Mouse (Mus musculus): ENCODE measurements around the gene Slc30a7. TPM values are rescaled to one million over a fixed set of nuclear protein-coding genes. Genes with fewer than 3 reads are reported as not detected.

The Slc30a7 gene
- polyA plus RNA-seq, 2 experiments, result 34.3 to 39.8 TPM

GRCm38 (mm10) chr3:115949220-115949920 is 57.8 kb downstream of the Slc30a7 start:
- ATAC-seq (ENCODE audit: low FRiP score, low read depth), result no peak
- no peaks in the 10 kb centered on the region for H3K9me3 ChIP-seq (ENCODE audit: control insufficient read depth, low read length)
- peaks cover 68% of the 10 kb centered on the region for H3K36me3 ChIP-seq (ENCODE audit: control insufficient read depth, insufficient read depth, low read length)
- H3K9ac ChIP-seq (ENCODE audit: low read depth, low read length, severe bottlenecking), result no peak overlapping the region
- H3K4me2 ChIP-seq (replicated peaks; ENCODE audit: low read depth, low read length, severe bottlenecking), result no peak overlapping the region
- H3K4me3 ChIP-seq (replicated peaks; ENCODE audit: low read length), result no peak overlapping the region
- DNase-seq (ENCODE audit: low spot score), result no peak
- no peak overlapping the region for H3K27ac ChIP-seq (replicated peaks; ENCODE audit: low read depth, low read length)
- H3K4me1 ChIP-seq (ENCODE audit: control insufficient read depth, insufficient read depth, low read length), result no peaks in the 10 kb centered on the region
- no peak for TF ChIP-seq POLR2A (IDR thresholded peaks at IDR 0.05; ENCODE audit: borderline replicate concordance, extremely low read depth, insufficient read depth, insufficient read length)
- no peaks in the 10 kb centered on the region for H3K27me3 ChIP-seq (ENCODE audit: control insufficient read depth, insufficient read depth, low read length)
- 71% methylated on average over 3 of the region's 3 CpGs for WGBS

DNA sequence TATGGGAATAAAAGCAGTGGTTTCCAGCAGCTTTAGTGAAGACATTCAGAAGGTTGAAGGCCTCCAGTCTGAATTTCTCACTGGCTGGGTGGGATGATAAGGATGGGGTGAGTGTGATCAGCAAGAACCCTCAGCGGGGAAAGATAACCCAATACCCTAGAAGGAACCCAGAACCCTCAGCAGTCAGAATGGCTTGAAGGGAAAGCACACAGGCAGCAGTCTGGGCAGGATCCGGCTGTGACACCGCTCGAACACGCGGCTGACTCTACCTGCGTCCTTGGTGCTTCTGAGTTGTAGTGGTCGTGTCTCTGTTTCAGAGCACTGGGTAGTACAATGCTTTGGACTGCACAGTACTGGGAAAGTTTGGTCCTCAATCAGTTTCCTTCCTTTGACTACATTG is 60.9 kb downstream of the Slc30a7 start:
- ATAC-seq (ENCODE audit: low FRiP score, low read depth), result no peak
- no peaks in the 10 kb centered on the region for H3K4me1 ChIP-seq (ENCODE audit: control insufficient read depth, insufficient read depth, low read length)
- 95% methylated on average over 8 of the region's 8 CpGs for WGBS
- no peaks in the 10 kb centered on the region for H3K9me3 ChIP-seq (ENCODE audit: control insufficient read depth, low read length)
- no peak overlapping the region for H3K4me3 ChIP-seq (replicated peaks; ENCODE audit: low read length)
- H3K9ac ChIP-seq (ENCODE audit: low read depth, low read length, severe bottlenecking), result no peak overlapping the region
- H3K4me2 ChIP-seq (replicated peaks; ENCODE audit: low read depth, low read length, severe bottlenecking), result no peak overlapping the region
- peaks cover 67% of the 10 kb centered on the region for H3K36me3 ChIP-seq (ENCODE audit: control insufficient read depth, insufficient read depth, low read length)
- no peak for TF ChIP-seq POLR2A (IDR thresholded peaks at IDR 0.05; ENCODE audit: borderline replicate concordance, extremely low read depth, insufficient read depth, insufficient read length)
- H3K27ac ChIP-seq (replicated peaks; ENCODE audit: low read depth, low read length), result no peak overlapping the region
- no peak for DNase-seq (ENCODE audit: low spot score)
- H3K27me3 ChIP-seq (ENCODE audit: control insufficient read depth, insufficient read depth, low read length), result no peaks in the 10 kb centered on the region

GRCm38 (mm10) chr3:115944376-115944775 is 62.8 kb downstream of the Slc30a7 start:
- Histone ChIP-seq H3K27me3 (ENCODE audit: control insufficient read depth, insufficient read depth, low read length) (no peaks in the 10 kb centered on the region), H3K9ac (ENCODE audit: low read depth, low read length, severe bottlenecking) (no peak overlapping the region), H3K27ac (replicated peaks; ENCODE audit: low read depth, low read length) (no peak overlapping the region), H3K4me1 (ENCODE audit: control insufficient read depth, insufficient read depth, low read length) (no peaks in the 10 kb centered on the region), H3K9me3 (ENCODE audit: control insufficient read depth, low read length) (no peaks in the 10 kb centered on the region), H3K36me3 (ENCODE audit: control insufficient read depth, insufficient read depth, low read length) (peaks cover 65% of the 10 kb centered on the region), H3K4me3 (replicated peaks; ENCODE audit: low read length) (no peak overlapping the region), H3K4me2 (replicated peaks; ENCODE audit: low read depth, low read length, severe bottlenecking) (no peak overlapping the region)
- ATAC-seq (ENCODE audit: low FRiP score, low read depth), result no peak
- DNase-seq (ENCODE audit: low spot score), result no peak
- TF ChIP-seq POLR2A (IDR thresholded peaks at IDR 0.05; ENCODE audit: borderline replicate concordance, extremely low read depth, insufficient read depth, insufficient read length), result no peak
- WGBS, result 89% methylated on average over 6 of the region's 6 CpGs

DNA sequence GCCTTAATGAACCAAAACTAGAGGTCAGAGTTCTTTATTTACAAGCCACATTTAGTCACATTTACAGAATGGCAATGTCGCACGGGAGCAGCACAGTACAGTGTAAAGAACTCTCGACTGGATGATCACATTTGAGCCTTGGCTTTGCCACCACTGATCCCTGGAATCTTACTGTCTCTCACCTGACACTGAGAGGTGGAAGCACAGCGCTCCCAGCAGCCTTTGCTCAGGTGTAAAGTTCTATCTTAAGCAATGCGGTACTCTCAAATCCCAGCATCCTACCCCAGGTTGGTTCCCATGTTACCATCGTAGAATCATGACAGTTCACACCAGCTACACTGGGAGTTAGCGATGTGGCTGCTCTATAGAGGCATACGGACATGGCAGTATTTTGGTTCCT is 65.7 kb downstream of the Slc30a7 start:
- Histone ChIP-seq H3K9me3 (ENCODE audit: control insufficient read depth, low read length) (no peaks in the 10 kb centered on the region), H3K27me3 (ENCODE audit: control insufficient read depth, insufficient read depth, low read length) (no peaks in the 10 kb centered on the region), H3K4me1 (ENCODE audit: control insufficient read depth, insufficient read depth, low read length) (no peaks in the 10 kb centered on the region), H3K4me2 (replicated peaks; ENCODE audit: low read depth, low read length, severe bottlenecking) (no peak overlapping the region), H3K36me3 (ENCODE audit: control insufficient read depth, insufficient read depth, low read length) (peaks cover 51% of the 10 kb centered on the region), H3K4me3 (replicated peaks; ENCODE audit: low read length) (no peak overlapping the region), H3K9ac (ENCODE audit: low read depth, low read length, severe bottlenecking) (no peak overlapping the region), H3K27ac (replicated peaks; ENCODE audit: low read depth, low read length) (no peak overlapping the region)
- TF ChIP-seq POLR2A (IDR thresholded peaks at IDR 0.05; ENCODE audit: borderline replicate concordance, extremely low read depth, insufficient read depth, insufficient read length), result no peak
- ATAC-seq (ENCODE audit: low FRiP score, low read depth) (no peak), DNase-seq (ENCODE audit: low spot score) (no peak)
- 93% methylated on average over 8 of the region's 8 CpGs for WGBS

DNA sequence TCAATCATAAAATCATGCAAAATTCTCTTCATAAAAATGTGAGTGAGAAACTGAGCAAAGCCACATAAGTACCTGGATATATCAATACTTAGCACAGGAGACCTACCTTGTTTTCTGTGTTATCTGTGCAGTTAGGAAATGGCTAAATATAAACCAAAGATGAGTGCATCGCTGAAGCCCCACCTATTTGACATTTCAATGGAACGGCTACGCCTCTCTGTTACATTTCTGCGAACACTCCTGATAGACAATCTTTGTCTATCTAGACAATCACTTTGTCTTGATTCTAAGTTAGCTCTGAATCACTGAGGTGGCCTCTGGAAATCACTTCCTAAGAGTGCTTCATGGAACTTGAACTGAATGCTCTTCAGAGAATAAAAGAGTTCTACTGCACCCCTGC is 66.7 kb downstream of the Slc30a7 start:
- WGBS, result 95% methylated on average over 4 of the region's 4 CpGs
- TF ChIP-seq POLR2A (IDR thresholded peaks at IDR 0.05; ENCODE audit: borderline replicate concordance, extremely low read depth, insufficient read depth, insufficient read length), result no peak
- no peak overlapping the region for H3K4me3 ChIP-seq (replicated peaks; ENCODE audit: low read length)
- no peaks in the 10 kb centered on the region for H3K4me1 ChIP-seq (ENCODE audit: control insufficient read depth, insufficient read depth, low read length)
- H3K27me3 ChIP-seq (ENCODE audit: control insufficient read depth, insufficient read depth, low read length), result no peaks in the 10 kb centered on the region
- H3K9me3 ChIP-seq (ENCODE audit: control insufficient read depth, low read length), result no peaks in the 10 kb centered on the region
- no peak overlapping the region for H3K9ac ChIP-seq (ENCODE audit: low read depth, low read length, severe bottlenecking)
- H3K4me2 ChIP-seq (replicated peaks; ENCODE audit: low read depth, low read length, severe bottlenecking), result no peak overlapping the region
- H3K27ac ChIP-seq (replicated peaks; ENCODE audit: low read depth, low read length), result no peak overlapping the region
- ATAC-seq (ENCODE audit: low FRiP score, low read depth) (no peak), DNase-seq (ENCODE audit: low spot score) (no peak)
- peaks cover 45% of the 10 kb centered on the region for H3K36me3 ChIP-seq (ENCODE audit: control insufficient read depth, insufficient read depth, low read length)

Data from limb, embryonic 14.5 days (tissue).